Mouse (Mus musculus) limb, embryonic 14.5 days (tissue): Measurements from ENCODE around the gene Btbd16. TPM values are rescaled to one million over a fixed set of nuclear protein-coding genes. Genes with fewer than 3 reads are reported as not detected.

Experiments used
- ATAC-seq: fragments of 200-750 bp; cut with Nextera tagmentation; 2 replicates; pipeline ENCODE4 v1.8.0; 2017; ENCODE audit warnings: low read depth, moderate number of reproducible peaks, moderate TSS enrichment; ENCODE audit not compliant: low FRiP score
- DNase-seq: peaks from one replicate; pipeline ENCODE4 v3.0.0-alpha.2; 2015; ENCODE audit warnings: low spot score
- H3K27ac ChIP-seq: fragments of 300-500 bp; sonication (generic); replicated peaks from 2 replicates; pipeline ENCODE4 v1.5.1; 2014; ENCODE audit warnings: low read depth, mild to moderate bottlenecking, low read length, moderate library complexity, mixed read lengths
- H3K27me3 ChIP-seq: fragments of 300-500 bp; sonication (generic); 2 replicates; pipeline ENCODE4 v1.6.1; 2014; ENCODE audit warnings: low read length, mixed read lengths; ENCODE audit not compliant: control insufficient read depth, insufficient read depth
- H3K36me3 ChIP-seq: fragments of 300-500 bp; sonication (generic); 2 replicates; pipeline ENCODE4 v1.6.1; 2014; ENCODE audit warnings: mild to moderate bottlenecking, low read length, moderate library complexity, mixed read lengths; ENCODE audit not compliant: control insufficient read depth, insufficient read depth
- H3K4me1 ChIP-seq: fragments of 300-500 bp; sonication (generic); 2 replicates; pipeline ENCODE4 v1.6.1; 2014; ENCODE audit warnings: antibody characterized with exemption, low read length, mixed read lengths; ENCODE audit not compliant: control insufficient read depth, insufficient read depth
- H3K4me2 ChIP-seq: fragments of 300-500 bp; sonication (generic); replicated peaks from 2 replicates; pipeline ENCODE4 v1.6.1; 2014; ENCODE audit warnings: low read depth, mild to moderate bottlenecking, low read length, moderate library complexity; ENCODE audit not compliant: severe bottlenecking
- H3K4me3 ChIP-seq: fragments of 300-500 bp; sonication (generic); replicated peaks from 2 replicates; pipeline ENCODE4 v1.5.1; 2014; ENCODE audit warnings: low read length
- H3K9ac ChIP-seq: fragments of 300-500 bp; sonication (generic); 2 replicates; pipeline ENCODE4 v1.6.1; 2014; ENCODE audit warnings: mild to moderate bottlenecking, low read depth, low read length, moderate library complexity; ENCODE audit not compliant: severe bottlenecking
- H3K9me3 ChIP-seq: fragments of 300-500 bp; sonication (generic); 2 replicates; pipeline ENCODE4 v1.6.1; 2016; ENCODE audit warnings: low read length; ENCODE audit not compliant: control insufficient read depth
- POLR2A ChIP-seq: fragments of 200-500 bp; IDR thresholded peaks from 2 replicates; pipeline ENCODE4 v1.8.0; 2012; ENCODE audit warnings: inconsistent platforms, mild to moderate bottlenecking, moderate library complexity, borderline replicate concordance; ENCODE audit not compliant: insufficient read depth, insufficient read length; ENCODE audit errors: extremely low read depth
- WGBS: fragments of 180-500 bp; shearing (Covaris S2); extraction: QIAGEN DNeasy Blood & Tissue Kit; methylation state at CpG from one replicate; pipeline ENCODE4 v1.1.7; 2014; 5-methylcytosine and 5-hydroxymethylcytosine counted together
- polyA plus RNA-seq, 2 experiments: library from polyadenylated mRNA; depleted of rRNA in 1 of 2; stranded (reverse) in 1 of 2; unstranded in 1 of 2; fragments of >200 nt; fragmentation: Nextera tagmentation in 1 of 2; extraction: Ambion mirVana in 1 of 2; gene quantifications; 2 replicates each; pipeline versions ENCODE4 v1.2.1 to v1.2.3; 2012 to 2014

Gene Btbd16
- polyA plus RNA-seq, 2 experiments: 0.05 TPM; not detected in 1

- Histone ChIP-seq H3K27ac (no peak overlapping the region), H3K4me1 (no peaks in the 10 kb centered on the region), H3K27me3 (no peaks in the 10 kb centered on the region), H3K4me2 (no peak overlapping the region), H3K36me3 (peaks cover 65% of the 10 kb centered on the region), H3K9ac (no peak overlapping the region), H3K4me3 (no peak overlapping the region), H3K9me3 (no peaks in the 10 kb centered on the region)
- ATAC-seq (no peak), DNase-seq (no peak)
- TF ChIP-seq POLR2A: no peak
- WGBS: 90% methylated on average over 11 of the region's 11 CpGs
These were observed 16.5 kb upstream of the Btbd16 start for GRCm38 (mm10) chr7:130757326-130757865.

DNA sequence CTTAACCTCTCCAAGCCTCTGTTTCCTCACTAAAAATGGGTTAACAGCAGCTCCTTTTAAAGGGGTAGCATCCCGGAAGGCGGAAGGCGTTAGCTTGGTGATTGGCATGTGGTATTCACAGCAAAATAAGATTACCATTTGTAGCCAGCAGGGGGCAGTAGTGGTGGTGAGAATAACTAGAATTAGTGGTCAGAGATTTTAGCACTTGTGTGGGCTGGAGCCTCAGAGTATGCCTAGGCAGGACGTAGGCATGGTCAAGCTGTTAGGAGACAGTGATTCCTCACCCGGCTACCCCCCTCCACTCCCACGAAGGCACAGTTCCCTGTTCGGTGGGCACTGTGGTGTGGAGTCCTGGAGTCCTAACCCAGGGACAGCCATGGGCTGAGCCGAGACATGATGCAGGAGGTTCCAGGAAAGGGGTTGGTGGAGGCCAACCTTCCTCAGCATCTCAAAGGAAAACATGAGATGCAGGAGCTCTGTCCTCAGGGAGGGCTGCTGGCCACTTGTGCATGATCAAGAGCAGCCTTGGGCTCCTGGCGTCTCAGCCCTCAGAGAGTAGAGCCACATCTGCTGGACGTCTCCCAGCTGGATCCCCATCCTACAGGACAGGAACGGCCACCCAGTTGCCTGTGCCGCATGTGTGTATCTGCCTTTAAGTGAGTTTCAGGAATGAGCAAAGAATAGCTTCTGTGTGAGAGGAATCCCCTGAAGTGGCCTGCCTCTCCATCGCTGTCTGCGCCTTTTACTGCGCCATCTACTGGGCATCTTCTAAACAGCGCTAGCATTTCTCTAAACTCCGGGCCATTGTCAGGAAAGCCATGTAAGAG, 11.6 kb upstream of the Btbd16 start:
- no peak overlapping the region for H3K4me3 ChIP-seq
- DNase-seq (peak; percentile 81), ATAC-seq (peak; percentile 58)
- no peaks in the 10 kb centered on the region for H3K4me1 ChIP-seq
- no peak overlapping the region for H3K9ac ChIP-seq
- H3K4me2 ChIP-seq: no peak overlapping the region
- no peaks in the 10 kb centered on the region for H3K9me3 ChIP-seq
- WGBS: 45% methylated on average over 17 of the region's 17 CpGs
- no peaks in the 10 kb centered on the region for H3K27me3 ChIP-seq
- TF ChIP-seq POLR2A: no peak
- H3K36me3 ChIP-seq: peaks cover 52% of the 10 kb centered on the region
- no peak overlapping the region for H3K27ac ChIP-seq

DNA sequence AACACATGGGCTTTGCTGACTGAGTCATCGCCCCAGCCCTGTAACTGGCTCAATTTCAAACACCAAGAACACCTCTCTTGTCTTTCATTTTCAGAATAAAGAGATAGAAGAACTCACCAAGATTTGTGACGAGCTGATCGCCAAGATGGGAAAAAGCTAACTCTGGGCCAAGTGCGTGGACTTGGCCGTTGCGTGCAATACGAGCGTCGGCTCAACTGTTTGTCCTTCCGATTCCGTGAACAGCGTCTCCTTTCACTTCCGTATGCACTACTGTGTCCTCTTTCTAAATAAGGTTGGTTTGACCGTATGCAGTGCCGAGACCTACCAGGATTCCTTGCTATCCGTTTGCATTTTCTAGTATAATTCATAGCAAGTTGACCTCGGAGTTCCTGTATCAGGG, 9.7 kb upstream of the Btbd16 start:
- 95% methylated on average over 17 of the region's 17 CpGs for WGBS
- H3K4me3 ChIP-seq: no peak overlapping the region
- H3K9me3 ChIP-seq: no peaks in the 10 kb centered on the region
- no peak overlapping the region for H3K9ac ChIP-seq
- no peak for ATAC-seq
- no peak for DNase-seq
- no peak overlapping the region for H3K27ac ChIP-seq
- no peak for TF ChIP-seq POLR2A
- peaks cover 41% of the 10 kb centered on the region for H3K36me3 ChIP-seq
- no peaks in the 10 kb centered on the region for H3K4me1 ChIP-seq
- H3K4me2 ChIP-seq: no peak overlapping the region
- no peaks in the 10 kb centered on the region for H3K27me3 ChIP-seq

DNA sequence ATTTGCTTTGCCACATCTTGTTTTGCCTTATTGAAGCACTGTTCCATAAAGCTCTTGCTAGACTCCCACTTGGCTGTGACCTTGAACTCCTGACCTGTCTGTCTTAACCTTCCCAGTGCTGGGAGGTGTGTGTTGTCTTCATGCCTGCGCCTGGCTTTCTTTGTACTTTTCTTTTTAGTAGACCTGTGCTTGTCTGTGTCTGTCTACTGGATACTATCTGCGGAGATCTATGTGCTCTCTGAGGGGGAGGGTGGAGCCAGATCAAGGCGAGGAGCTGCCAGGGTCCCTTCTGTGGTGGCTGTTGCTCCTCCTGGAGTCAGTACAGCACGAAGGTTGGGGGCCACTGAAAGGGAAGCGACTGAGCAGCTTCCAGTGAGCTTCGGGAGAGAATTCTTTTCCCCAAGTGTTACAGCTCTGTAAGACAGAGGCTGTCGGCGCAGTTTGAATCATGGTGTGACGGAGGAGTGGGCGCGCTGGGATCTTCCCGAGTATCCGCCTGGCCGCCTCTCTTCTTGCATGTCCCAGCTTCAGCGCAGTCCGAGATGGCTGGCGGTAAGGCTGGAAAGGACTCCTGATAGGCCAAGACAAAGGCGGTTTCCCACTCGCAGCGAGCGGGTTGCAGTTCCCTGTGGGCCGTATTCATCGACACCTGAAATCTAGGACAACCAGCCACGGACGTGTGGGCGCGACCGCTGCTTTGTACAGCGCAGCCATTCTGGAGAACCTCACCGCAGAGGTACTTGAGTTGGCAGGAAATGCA, 7.3 kb upstream of the Btbd16 start:
- H3K9me3 ChIP-seq: no peaks in the 10 kb centered on the region
- H3K36me3 ChIP-seq: peaks cover 20% of the 10 kb centered on the region
- no peak overlapping the region for H3K9ac ChIP-seq
- H3K27me3 ChIP-seq: no peaks in the 10 kb centered on the region
- ATAC-seq (no peak), DNase-seq (no peak)
- TF ChIP-seq POLR2A: no peak
- no peak overlapping the region for H3K4me2 ChIP-seq
- 76% methylated on average over 30 of the region's 30 CpGs for WGBS
- no peaks in the 10 kb centered on the region for H3K4me1 ChIP-seq
- no peak overlapping the region for H3K4me3 ChIP-seq
- H3K27ac ChIP-seq: no peak overlapping the region

- Histone ChIP-seq H3K9ac (no peak overlapping the region), H3K4me2 (no peak overlapping the region), H3K4me3 (no peak overlapping the region), H3K27me3 (no peaks in the 10 kb centered on the region), H3K9me3 (no peaks in the 10 kb centered on the region), H3K36me3 (peaks cover 20% of the 10 kb centered on the region), H3K4me1 (no peaks in the 10 kb centered on the region), H3K27ac (no peak overlapping the region)
- TF ChIP-seq POLR2A: no peak
- DNase-seq: no peak
- WGBS: 88% methylated on average over 4 of the region's 4 CpGs
- ATAC-seq: no peak
These were observed 5.7 kb upstream of the Btbd16 start for GRCm38 (mm10) chr7:130768151-130768550.
